Comparison of ENCODE assay signal across 21 mouse cellular contexts in genomic region chr10:99748668-99749260, GRCm38 (mm10). TPM values are rescaled to one million over a fixed set of nuclear protein-coding genes. Genes with fewer than 3 reads are reported as not detected.
DNase-seq lines count a peak whose midpoint lies in the region; ATAC-seq and TF ChIP-seq lines count a peak whose summit lies in the region.
"Had no signal": no experiment of that assay in that cellular context is flagged by ENCODE, and none has a peak within 500 bp of the region (broad histone marks: within the 10 kb centered on the region; RNA-seq: fewer than 3 reads in every experiment).

No protein-coding gene starts in this region.

- ATAC-seq in heart, embryonic 11.5 days (replicated peaks; ENCODE audit: insufficient number of reproducible peaks, low FRiP score, low TSS enrichment): no peak
- ATAC-seq in lung, embryonic 14.5 days (ENCODE audit: insufficient read depth): no peak
- peak; percentile 75 for ATAC-seq in heart, postnatal 0 days (ENCODE audit: insufficient read depth, low read depth)
- no peak for ATAC-seq in forebrain, embryonic 11.5 days (replicated peaks; ENCODE audit: low FRiP score)
- ATAC-seq: activated CD4-positive, CD25-positive, alpha-beta regulatory T cell, adult 4 months; Patski had no signal

- H3K4me3 ChIP-seq in heart, embryonic 11.5 days (ENCODE audit: low read depth, low read length): no peak overlapping the region
- no peak overlapping the region for H3K4me3 ChIP-seq in lung, embryonic 14.5 days (ENCODE audit: low read depth, low read length)
- H3K4me3 ChIP-seq in lung, adult 2 months (replicated peaks; ENCODE audit: extremely low read depth, low read depth, low read length): no peak overlapping the region
- no peak overlapping the region for H3K4me3 ChIP-seq in heart, postnatal 0 days (ENCODE audit: low read depth, low read length)
- no peak overlapping the region for H3K4me3 ChIP-seq in forebrain, embryonic 11.5 days (ENCODE audit: low read depth, low read length)
- H3K4me3 ChIP-seq: embryonic facial prominence, embryonic 15.5 days; forebrain, embryonic 10.5 days; hindbrain, embryonic 10.5 days; left cerebral cortex, adult 2 months; liver, embryonic 15.5 days; myocyte; neural tube, embryonic 15.5 days had no signal

- no peak for TF ChIP-seq POLR2A in lung, adult 2 months (IDR thresholded peaks at IDR 0.05; ENCODE audit: borderline replicate concordance, extremely low read depth, low read depth, low read length)

- no peak for TF ChIP-seq CTCF in lung, embryonic 14.5 days (IDR thresholded peaks at IDR 0.05; ENCODE audit: low read depth)
- TF ChIP-seq CTCF in lung, adult 2 months (IDR thresholded peaks at IDR 0.05; ENCODE audit: insufficient read depth, low read length): no peak
- no peak for TF ChIP-seq CTCF in heart, postnatal 0 days (IDR thresholded peaks at IDR 0.05; ENCODE audit: low read depth)

- WGBS in heart, embryonic 11.5 days (ENCODE audit: insufficient replicate concordance): 54% methylated on average over 2 of the region's 2 CpGs
- 65% methylated on average over 2 of the region's 2 CpGs for WGBS in lung, embryonic 14.5 days
- 47% methylated on average over 2 of the region's 2 CpGs for WGBS in lung, adult 2 months
- WGBS in heart, postnatal 0 days: 44% methylated on average over 2 of the region's 2 CpGs
- WGBS in forebrain, embryonic 11.5 days: 87% methylated on average over 2 of the region's 2 CpGs

- 0 out of 2 replicates have a peak, but pooled peaks have one; percentile 61 for TF ChIP-seq EP300 in heart, postnatal 0 days (IDR thresholded peaks at IDR 0.05; ENCODE audit: low read depth)

- H3K9me3 ChIP-seq in heart, embryonic 11.5 days (replicated peaks; ENCODE audit: control insufficient read depth, low read length): no peaks in the 10 kb centered on the region
- H3K9me3 ChIP-seq in lung, embryonic 14.5 days (ENCODE audit: low read depth, low read length): no peaks in the 10 kb centered on the region
- no peaks in the 10 kb centered on the region for H3K9me3 ChIP-seq in heart, postnatal 0 days (replicated peaks; ENCODE audit: control insufficient read depth, low read length)
- H3K9me3 ChIP-seq in forebrain, embryonic 11.5 days (ENCODE audit: control insufficient read depth, low read length): no peaks in the 10 kb centered on the region
- H3K9me3 ChIP-seq: embryonic facial prominence, embryonic 15.5 days; forebrain, embryonic 10.5 days; hindbrain, embryonic 10.5 days; liver, embryonic 15.5 days; neural tube, embryonic 15.5 days had no signal

- H3K9ac ChIP-seq in heart, embryonic 11.5 days (ENCODE audit: low read depth, low read length): no peak overlapping the region
- H3K9ac ChIP-seq in lung, embryonic 14.5 days: no peak overlapping the region
- H3K9ac ChIP-seq in heart, postnatal 0 days (replicated peaks; ENCODE audit: low read depth, low read length): no peak overlapping the region
- H3K9ac ChIP-seq in forebrain, embryonic 11.5 days (ENCODE audit: low read length): no peak overlapping the region
- H3K9ac ChIP-seq: embryonic facial prominence, embryonic 15.5 days; liver, embryonic 15.5 days; neural tube, embryonic 15.5 days had no signal

- no peak overlapping the region for H3K27ac ChIP-seq in heart, embryonic 11.5 days (ENCODE audit: low read depth, low read length)
- peak overlapping the region; percentile 26 for H3K27ac ChIP-seq in lung, embryonic 14.5 days (ENCODE audit: low read depth)
- peak overlapping the region; percentile 61; the same call in 1 of the 2 replicates for H3K27ac ChIP-seq in heart, postnatal 0 days (ENCODE audit: low read depth)
- H3K27ac ChIP-seq in forebrain, embryonic 11.5 days (ENCODE audit: low read depth, low read length): no peak overlapping the region
- H3K27ac ChIP-seq: embryonic facial prominence, embryonic 15.5 days; forebrain, embryonic 10.5 days; hindbrain, embryonic 10.5 days; left cerebral cortex, adult 2 months; liver, embryonic 15.5 days; neural tube, embryonic 15.5 days had no signal

- H3K27me3 ChIP-seq in heart, embryonic 11.5 days (ENCODE audit: control insufficient read depth, insufficient read depth, low read length): no peaks in the 10 kb centered on the region
- no peaks in the 10 kb centered on the region for H3K27me3 ChIP-seq in lung, embryonic 14.5 days (ENCODE audit: insufficient read depth, low read length)
- H3K27me3 ChIP-seq in heart, postnatal 0 days (ENCODE audit: control insufficient read depth, insufficient read depth, low read length): no peaks in the 10 kb centered on the region
- H3K27me3 ChIP-seq in forebrain, embryonic 11.5 days (ENCODE audit: control insufficient read depth, insufficient read depth, low read length): no peaks in the 10 kb centered on the region
- H3K27me3 ChIP-seq: embryonic facial prominence, embryonic 15.5 days; liver, embryonic 15.5 days; neural tube, embryonic 15.5 days; Patski had no signal

- no peaks in the 10 kb centered on the region for H3K4me1 ChIP-seq in heart, embryonic 11.5 days (ENCODE audit: control insufficient read depth, insufficient read depth, low read length)
- no peaks in the 10 kb centered on the region for H3K4me1 ChIP-seq in lung, embryonic 14.5 days (ENCODE audit: insufficient read depth)
- no peaks in the 10 kb centered on the region; the same call in 1 of the 2 replicates for H3K4me1 ChIP-seq in lung, adult 2 months (ENCODE audit: control insufficient read depth, insufficient read depth, low read length)
- H3K4me1 ChIP-seq in heart, postnatal 0 days (ENCODE audit: control insufficient read depth, insufficient read depth): no peaks in the 10 kb centered on the region
- no peaks in the 10 kb centered on the region for H3K4me1 ChIP-seq in forebrain, embryonic 11.5 days (replicated peaks; ENCODE audit: control insufficient read depth, insufficient read depth, low read length)
- H3K4me1 ChIP-seq: embryonic facial prominence, embryonic 15.5 days; forebrain, embryonic 10.5 days; hindbrain, embryonic 10.5 days; liver, embryonic 15.5 days; neural tube, embryonic 15.5 days had no signal

- peak; percentile 77 for DNase-seq in heart, adult 8-10 months (ENCODE audit: low spot score)
- peak; percentile 47 for DNase-seq in lung, embryonic 14.5 days
- no peak for DNase-seq in lung, adult 2 months
- DNase-seq in heart, postnatal 0 days (ENCODE audit: low spot score): peak; percentile 11
- DNase-seq in lung, postnatal 25 days (ENCODE audit: low spot score): peak; percentile 16
- no peak for DNase-seq in forebrain, embryonic 11.5 days (ENCODE audit: low spot score)
- DNase-seq: cerebellum, adult 9-10 months; gastrocnemius, postnatal 36 days; kidney, postnatal 25 days; midbrain, embryonic 14.5 days had no signal

- no peaks in the 10 kb centered on the region for H3K36me3 ChIP-seq in heart, embryonic 11.5 days (ENCODE audit: control insufficient read depth, insufficient read depth, low read length)
- no peaks in the 10 kb centered on the region for H3K36me3 ChIP-seq in lung, embryonic 14.5 days (ENCODE audit: insufficient read depth)
- H3K36me3 ChIP-seq in heart, postnatal 0 days (replicated peaks; ENCODE audit: control insufficient read depth, insufficient read depth, low read length): no peaks in the 10 kb centered on the region
- H3K36me3 ChIP-seq in forebrain, embryonic 11.5 days (ENCODE audit: control insufficient read depth, insufficient read depth, low read length): no peaks in the 10 kb centered on the region
- H3K36me3 ChIP-seq: embryonic facial prominence, embryonic 15.5 days; forebrain, embryonic 10.5 days; hindbrain, embryonic 10.5 days; liver, embryonic 15.5 days; neural tube, embryonic 15.5 days had no signal

- H3K4me2 ChIP-seq in heart, embryonic 11.5 days: no peak overlapping the region
- no peak overlapping the region for H3K4me2 ChIP-seq in lung, embryonic 14.5 days
- H3K4me2 ChIP-seq in heart, postnatal 0 days (ENCODE audit: low read depth, low read length): no peak overlapping the region
- H3K4me2 ChIP-seq in forebrain, embryonic 11.5 days (ENCODE audit: low read depth, low read length, severe bottlenecking): no peak overlapping the region
- H3K4me2 ChIP-seq: embryonic facial prominence, embryonic 15.5 days; liver, embryonic 15.5 days; neural tube, embryonic 15.5 days had no signal

RNA-seq across cellular contexts. Expression of gene Csl, which starts 10.7 kb away (rescaled TPM):
- 1 to 10 TPM; 2.8 to 3.5 (median 3.4) TPM for total RNA-seq in heart, adult 8-10 months (2022)
- polyA plus RNA-seq in heart, embryonic 11.5 days (2014; fragmentation: Nextera tagmentation; extraction: Ambion mirVana): 0.10 and 0.14 TPM in 2 replicates
- not detected in 2 replicates for polyA plus RNA-seq in lung, embryonic 14.5 days (2014; fragmentation: Nextera tagmentation; extraction: Ambion mirVana)
- not detected in 2 replicates for polyA plus RNA-seq in lung, adult 2 months (2012; rRNA removed)
- not detected in 2 replicates for total RNA-seq in heart, postnatal 0 days (2014; rRNA removed; ENCODE audit: low replicate concordance)
- 0.16 and 0.31 TPM in 2 replicates for polyA plus RNA-seq in heart, postnatal 0 days (2015; fragmentation: Nextera tagmentation; extraction: Ambion mirVana)
- 0.09 and 0.13 TPM in 2 replicates for polyA plus RNA-seq in forebrain, embryonic 11.5 days (2014; fragmentation: Nextera tagmentation; extraction: Ambion mirVana)
- total RNA-seq: megakaryocyte progenitor cell, adult 5-6 weeks had no signal
- polyA plus RNA-seq: embryonic facial prominence, embryonic 15.5 days had no signal

Comparison
In these comparisons a context has a peak if more than half of its experiments do, and no peak if none do; other contexts are left out.
1. DNase-seq: peak in heart, adult 8-10 months (single experiment), lung, embryonic 14.5 days (single experiment), heart, postnatal 0 days (single experiment) and lung, postnatal 25 days (single experiment); none in lung, adult 2 months (single experiment) and forebrain, embryonic 11.5 days (single experiment).
2. H3K27ac ChIP-seq: peak in lung, embryonic 14.5 days (single experiment) and heart, postnatal 0 days (single experiment); none in heart, embryonic 11.5 days (single experiment) and forebrain, embryonic 11.5 days (single experiment).